Mouse (Mus musculus): Measurements from ENCODE around the gene Mycbp.

DNA sequence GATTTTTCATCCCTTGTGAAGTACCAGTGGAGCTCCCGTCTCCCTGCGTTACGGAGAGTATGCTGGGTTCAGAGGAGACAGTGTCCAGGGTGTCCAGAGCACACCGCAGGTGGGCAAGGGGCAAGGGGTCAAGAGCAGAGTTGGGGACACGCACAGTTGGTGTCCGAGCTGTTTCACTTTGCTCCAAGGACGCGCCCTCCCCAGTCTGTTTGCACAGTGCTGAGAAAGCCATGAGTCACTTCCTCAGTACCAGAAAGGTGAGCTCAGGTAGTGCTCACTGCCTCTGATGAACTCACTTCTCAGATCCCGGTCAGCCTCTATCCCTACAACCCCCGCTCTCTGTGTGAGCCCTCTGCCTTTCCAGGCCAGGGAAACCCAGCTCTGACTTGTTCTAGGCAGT, 45.0 kb downstream of the Mycbp start:
- TF ChIP-seq POLR2A (IDR thresholded peaks at IDR 0.05; ENCODE audit: insufficient read depth, low read depth, low read length): no peak
- TF ChIP-seq CTCF (IDR thresholded peaks at IDR 0.05): no peak
- TF ChIP-seq EP300 (IDR thresholded peaks at IDR 0.05; ENCODE audit: insufficient read depth, low read depth, low read length): no peak
